Mouse (Mus musculus) MEL (cell line): ENCODE data around the gene Islr2. TPM values are rescaled to one million over a fixed set of nuclear protein-coding genes. Genes with fewer than 3 reads are reported as not detected.

Source experiments
- DNase-seq: peaks from one replicate; pipeline ENCODE4 v3.0.0; 2011; ENCODE audit warnings: low read depth, low spot score
- H3K27ac ChIP-seq: 2 replicates; pipeline ENCODE4 v1.5.1; 2012; ENCODE audit warnings: low read depth, mild to moderate bottlenecking, control low read depth, low read length, moderate library complexity; ENCODE audit not compliant: control insufficient read depth
- H3K27me3 ChIP-seq, 2 experiments: fragments of 150-350 bp in 1 of 2; sonication (generic) in 1 of 2; 2 replicates each; pipeline ENCODE4 v1.6.1; 2012; ENCODE audit warnings: low read length in 2 of 2, mild to moderate bottlenecking in 2 of 2, improper control_type of control experiment in 1 of 2, moderate library complexity in 1 of 2; ENCODE audit not compliant: insufficient read depth in 2 of 2, control insufficient read depth in 1 of 2
- H3K36me3 ChIP-seq, 2 experiments: 2 replicates each; pipeline ENCODE4 v1.6.1; 2012 to 2014; ENCODE audit warnings: low read length in 2 of 2, improper control_type of control experiment in 1 of 2, inconsistent platforms in 1 of 2, mild to moderate bottlenecking in 1 of 2; ENCODE audit not compliant: insufficient read depth in 2 of 2, control insufficient read depth in 1 of 2
- H3K4me1 ChIP-seq, 2 experiments: fragments of 150-350 bp in 1 of 2; sonication (generic) in 1 of 2; 2 replicates each; pipeline ENCODE4 v1.6.1; 2012; ENCODE audit warnings: low read length in 2 of 2, improper control_type of control experiment in 1 of 2, mild to moderate bottlenecking in 1 of 2; ENCODE audit not compliant: insufficient read depth in 2 of 2, control insufficient read depth in 1 of 2
- H3K4me3 ChIP-seq, 2 experiments: fragments of 150-350 bp in 1 of 2; sonication (generic) in 1 of 2; 2 replicates each; pipeline ENCODE4 v1.5.1; 2012; ENCODE audit warnings: low read depth in 2 of 2, low read length in 2 of 2, mild to moderate bottlenecking in 2 of 2, moderate library complexity in 2 of 2, control low read depth in 1 of 2, improper control_type of control experiment in 1 of 2; ENCODE audit not compliant: control insufficient read depth in 1 of 2, insufficient read depth in 1 of 2
- H3K79me2 ChIP-seq: 2 replicates; pipeline ENCODE4 v1.6.1; 2012; ENCODE audit warnings: mild to moderate bottlenecking, low read length, moderate library complexity; ENCODE audit not compliant: control insufficient read depth, poor library complexity, insufficient read depth
- H3K9ac ChIP-seq: 2 replicates; pipeline ENCODE4 v1.6.1; 2012; ENCODE audit warnings: low read depth, mild to moderate bottlenecking, control low read depth, low read length, moderate library complexity; ENCODE audit not compliant: control insufficient read depth, poor library complexity, severe bottlenecking
- H3K9me3 ChIP-seq: fragments of 150-350 bp; sonication (generic); replicated peaks from 2 replicates; pipeline ENCODE4 v1.6.1; 2012; ENCODE audit warnings: mild to moderate bottlenecking, low read length, improper control_type of control experiment, moderate library complexity; ENCODE audit not compliant: insufficient read depth
- CHD1 ChIP-seq: IDR thresholded peaks from 2 replicates; pipeline ENCODE4 v1.6.1; 2012; ENCODE audit warnings: low read depth, mild to moderate bottlenecking, inconsistent platforms, low read length, improper control_type of control experiment
- E2F4 ChIP-seq: IDR thresholded peaks from 2 replicates; pipeline ENCODE4 v1.6.1; 2011; ENCODE audit warnings: low read depth, low read length, improper control_type of control experiment, borderline replicate concordance
- ETS1 ChIP-seq: IDR thresholded peaks from 2 replicates; pipeline ENCODE4 v1.6.1; 2012; ENCODE audit warnings: low read depth, mild to moderate bottlenecking, inconsistent platforms, low read length, improper control_type of control experiment, moderate library complexity
- KAT2A ChIP-seq: conservative IDR thresholded peaks from 2 replicates; pipeline ENCODE4 v1.6.1; 2012; ENCODE audit warnings: low read depth, low read length, improper control_type of control experiment, inconsistent platforms
- MAFK ChIP-seq: IDR thresholded peaks from 2 replicates; pipeline ENCODE4 v1.6.1; 2011; ENCODE audit warnings: low read depth, mild to moderate bottlenecking, low read length, improper control_type of control experiment, borderline replicate concordance
- POLR2A ChIP-seq, 2 experiments: IDR thresholded peaks; 2 replicates each; pipeline ENCODE4 v1.6.1; 2011 to 2012; ENCODE audit warnings: low read length in 2 of 2, mild to moderate bottlenecking in 2 of 2, control low read depth in 1 of 2, improper control_type of control experiment in 1 of 2, low read depth in 1 of 2, moderate library complexity in 1 of 2; ENCODE audit not compliant: control insufficient read depth in 1 of 2, insufficient read depth in 1 of 2, poor library complexity in 1 of 2
- RCOR1 ChIP-seq: IDR thresholded peaks from 2 replicates; pipeline ENCODE4 v1.6.1; 2012; ENCODE audit warnings: low read depth, mild to moderate bottlenecking, inconsistent platforms, low read length, improper control_type of control experiment
- SIN3A ChIP-seq: IDR thresholded peaks from 2 replicates; pipeline ENCODE4 v1.6.1; 2012; ENCODE audit warnings: low read length, improper control_type of control experiment, inconsistent platforms
- USF2 ChIP-seq, 2 experiments: IDR thresholded peaks; 2 replicates each; pipeline ENCODE4 v1.6.1; 2011 to 2012; ENCODE audit warnings: improper control_type of control experiment in 2 of 2, low read length in 2 of 2, borderline replicate concordance in 1 of 2, inconsistent platforms in 1 of 2, low read depth in 1 of 2, mild to moderate bottlenecking in 1 of 2; ENCODE audit not compliant: insufficient read depth in 1 of 2
- ZMIZ1 ChIP-seq: IDR thresholded peaks from 2 replicates; pipeline ENCODE4 v1.6.1; 2012; ENCODE audit warnings: low read depth, mild to moderate bottlenecking, inconsistent platforms, low read length, improper control_type of control experiment, moderate library complexity
- ZNF384 ChIP-seq: IDR thresholded peaks from 2 replicates; pipeline ENCODE4 v1.6.1; 2012; ENCODE audit warnings: low read depth, mild to moderate bottlenecking, inconsistent platforms, low read length, improper control_type of control experiment
- polyA plus RNA-seq, 2 experiments: library from polyadenylated mRNA; stranded (reverse) in 1 of 2; unstranded in 1 of 2; fragments of >175 nt in 1 of 2; fragments of >200 nt in 1 of 2; gene quantifications; 2 replicates each; pipeline versions ENCODE4 v1.2.1 to v1.2.4; 2012; ENCODE audit warnings: low replicate concordance in 2 of 2, low read depth in 1 of 2; ENCODE audit not compliant: insufficient read length in 2 of 2, insufficient read depth in 1 of 2, missing spikeins in 1 of 2
- total RNA-seq: library from RNA; depleted of rRNA; stranded (reverse); fragments of 300-350 nt; gene quantifications from 2 replicates; pipeline ENCODE4 v1.2.3, GENCODE M21; 2012

Gene Islr2
- total and polyA plus RNA-seq, 3 experiments = 0.15 to 0.17 TPM; not detected in 1

DNA sequence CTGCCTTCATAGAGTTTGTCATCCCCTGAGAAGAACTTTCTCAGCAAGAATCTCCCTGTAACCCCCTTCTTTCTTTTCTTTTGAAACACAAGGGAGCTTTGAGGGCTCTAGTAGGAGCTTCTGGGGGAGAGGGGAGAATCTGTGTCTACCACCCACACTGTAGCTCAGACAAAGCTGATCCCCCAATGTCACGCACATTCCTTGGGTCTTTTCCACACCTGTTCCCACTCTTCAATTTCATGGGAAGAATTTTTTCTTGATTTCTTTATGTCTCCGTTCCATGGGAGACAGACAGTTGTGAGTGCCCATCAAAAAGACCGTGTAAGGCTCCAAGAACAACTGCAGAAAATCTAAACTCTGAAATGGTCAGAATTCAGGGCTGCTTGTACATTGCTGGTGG is 35.2 kb downstream of the Islr2 start:
- peaks cover 21 to 30% of the 10 kb centered on the region in 2 experiments for H3K27me3 ChIP-seq
- no peak overlapping the region for H3K9ac ChIP-seq
- H3K36me3 ChIP-seq = no peaks in the 10 kb centered on the region
- TF ChIP-seq ETS1 = no peak
- TF ChIP-seq USF2 (IDR thresholded peaks at IDR 0.05; ENCODE audit: borderline replicate concordance in 1 of 2, insufficient read depth in 1 of 2, low read depth in 1 of 2, low read length in 2 of 2) = no peak
- no peaks in the 10 kb centered on the region for H3K79me2 ChIP-seq
- no peaks in the 10 kb centered on the region for H3K4me1 ChIP-seq
- H3K27ac ChIP-seq = no peak overlapping the region
- H3K9me3 ChIP-seq = no peaks in the 10 kb centered on the region
- H3K4me3 ChIP-seq = no peak overlapping the region
- no peak for DNase-seq

DNA sequence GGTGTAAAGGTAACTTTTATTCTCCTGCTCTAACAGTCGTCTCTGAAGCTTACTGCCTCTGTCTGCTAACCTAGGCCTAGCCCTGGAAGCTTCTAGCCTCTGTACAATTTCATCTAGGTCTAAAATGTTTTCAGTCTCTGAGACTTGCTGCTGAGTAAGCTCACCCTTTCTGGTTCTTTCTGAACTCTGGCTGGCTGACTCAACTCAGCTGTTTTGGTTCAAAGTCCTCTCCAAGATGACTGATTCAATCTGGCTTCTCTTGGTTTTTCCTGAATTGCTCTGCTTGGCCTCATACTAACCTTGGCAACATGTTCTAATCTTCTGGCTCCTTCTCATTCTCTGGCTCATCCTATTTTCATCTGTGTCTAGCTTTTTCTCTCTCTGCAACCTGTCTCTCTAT is 38.3 kb downstream of the Islr2 start:
- TF ChIP-seq POLR2A (IDR thresholded peaks at IDR 0.05; ENCODE audit: control insufficient read depth in 1 of 2, insufficient read depth in 1 of 2, low read depth in 1 of 2, low read length in 2 of 2, poor library complexity in 1 of 2) (no peak), MAFK (no peak), E2F4 (no peak)
- H3K9me3 ChIP-seq = no peaks in the 10 kb centered on the region
- H3K9ac ChIP-seq = no peak overlapping the region
- H3K36me3 ChIP-seq = no peaks in the 10 kb centered on the region
- no peaks in the 10 kb centered on the region for H3K79me2 ChIP-seq
- peaks cover 11 to 22% of the 10 kb centered on the region in 2 experiments for H3K27me3 ChIP-seq
- H3K27ac ChIP-seq = no peak overlapping the region
- no peaks in the 10 kb centered on the region for H3K4me1 ChIP-seq
- no peak for DNase-seq
- H3K4me3 ChIP-seq = no peak overlapping the region

DNA sequence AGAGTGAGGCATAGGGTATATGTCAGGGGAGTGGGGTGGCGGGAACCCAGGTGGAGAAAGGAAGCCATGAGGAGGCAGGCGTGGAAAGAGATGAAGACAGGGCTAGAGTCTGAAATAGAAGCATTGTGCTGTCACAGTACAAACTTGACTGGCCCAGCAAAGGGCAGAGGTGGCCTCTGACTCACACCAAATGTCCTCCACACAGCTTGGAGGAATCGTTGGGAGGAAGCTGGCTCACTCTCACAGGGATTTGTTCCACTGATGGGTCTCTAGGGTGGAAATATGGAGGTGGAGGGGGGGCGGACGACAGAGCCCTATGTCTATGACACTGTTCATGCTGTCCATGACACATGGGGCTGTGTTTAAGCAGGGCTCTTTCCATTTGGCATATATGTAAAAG is 41.0 kb downstream of the Islr2 start:
- TF ChIP-seq RCOR1 (no peak), ZMIZ1 (no peak), KAT2A (no peak), CHD1 (no peak), E2F4 (no peak), ZNF384 (no peak), SIN3A (no peak), ETS1 (no peak)
- Histone ChIP-seq H3K9me3 (no peaks in the 10 kb centered on the region), H3K36me3 (no peaks in the 10 kb centered on the region), H3K9ac (no peak overlapping the region), H3K27ac (no peak overlapping the region), H3K79me2 (no peaks in the 10 kb centered on the region), H3K27me3 (peaks cover 2 to 12% of the 10 kb centered on the region in 2 experiments; a peak in 3 of 4 replicates), H3K4me3 (no peak overlapping the region), H3K4me1 (no peaks in the 10 kb centered on the region)
- DNase-seq = no peak
